ENCODE assay signal across 16 mouse cellular contexts in genomic region chr14:61052163-61052562, GRCm38 (mm10). TPM values are rescaled to one million over a fixed set of nuclear protein-coding genes. Genes with fewer than 3 reads are reported as not detected.
"Had no signal": no experiment of that assay in that cellular context is flagged by ENCODE, and none has a peak within 500 bp of the region (broad histone marks: within the 10 kb centered on the region; RNA-seq: fewer than 3 reads in every experiment).

No protein-coding gene starts in this region.

- H3K4me2 ChIP-seq: limb, embryonic 15.5 days; liver, embryonic 12.5 days; lung, embryonic 14.5 days; neural tube, embryonic 12.5 days had no signal

- H3K27me3 ChIP-seq: limb, embryonic 15.5 days had no signal

- H3K9me3 ChIP-seq: limb, embryonic 15.5 days; liver, embryonic 12.5 days; neural tube, embryonic 12.5 days had no signal

- H3K36me3 ChIP-seq: limb, embryonic 15.5 days; liver, embryonic 12.5 days; midbrain, embryonic 10.5 days; neural tube, embryonic 12.5 days had no signal

- H3K4me1 ChIP-seq: liver, embryonic 12.5 days had no signal

- H3K4me3 ChIP-seq: limb, embryonic 15.5 days; liver, embryonic 12.5 days; midbrain, embryonic 10.5 days; neural tube, embryonic 12.5 days had no signal

- H3K9ac ChIP-seq: limb, embryonic 15.5 days; liver, embryonic 12.5 days; lung, embryonic 14.5 days; neural tube, embryonic 12.5 days had no signal

- H3K27ac ChIP-seq: kidney, postnatal 0 days; limb, embryonic 15.5 days; liver, embryonic 12.5 days; midbrain, embryonic 10.5 days; neural tube, embryonic 12.5 days had no signal

- ATAC-seq: intestine, postnatal 0 days; liver, embryonic 12.5 days had no signal

- DNase-seq: kidney, adult 8-10 months; kidney, postnatal 36 days; layer of hippocampus, adult 9-11 months; layer of hippocampus, postnatal 36 days; lung, embryonic 14.5 days; midbrain, embryonic 14.5 days; retina, postnatal 1 day; right cerebral cortex, postnatal 14 days; thymus, postnatal 4 days had no signal

RNA-seq across cellular contexts. Expression of gene Tnfrsf19, which starts 5.9 kb away (rescaled TPM):
- total RNA-seq: monocyte, adult 5-6 weeks had no signal
